Mouse (Mus musculus) heart, postnatal 0 days (tissue): ENCODE measurements around the gene Hephl1. TPM values are rescaled to one million over a fixed set of nuclear protein-coding genes. Genes with fewer than 3 reads are reported as not detected.

ENCODE experiments used
- ATAC-seq: fragments of 200-750 bp; cut with Nextera tagmentation; 2 replicates; pipeline ENCODE4 v1.8.0; 2017; ENCODE audit warnings: low read depth, moderate number of reproducible peaks, moderate library complexity; ENCODE audit not compliant: insufficient read depth
- DNase-seq: peaks from one replicate; pipeline ENCODE4 v3.0.0-alpha.2; 2016; ENCODE audit warnings: low spot score
- H3K27ac ChIP-seq: fragments of 300-500 bp; sonication (generic); 2 replicates; pipeline ENCODE4 v1.5.1; 2014; ENCODE audit warnings: low read depth, mild to moderate bottlenecking
- H3K27me3 ChIP-seq: fragments of 300-500 bp; sonication (generic); 2 replicates; pipeline ENCODE4 v1.6.1; 2014; ENCODE audit warnings: low read length, mixed read lengths; ENCODE audit not compliant: control insufficient read depth, insufficient read depth
- H3K36me3 ChIP-seq: fragments of 300-500 bp; sonication (generic); replicated peaks from 2 replicates; pipeline ENCODE4 v1.6.1; 2014; ENCODE audit warnings: low read length, mixed read lengths; ENCODE audit not compliant: control insufficient read depth, insufficient read depth
- H3K4me1 ChIP-seq: fragments of 300-500 bp; sonication (generic); 2 replicates; pipeline ENCODE4 v1.6.1; 2014; ENCODE audit warnings: antibody characterized with exemption; ENCODE audit not compliant: control insufficient read depth, insufficient read depth
- H3K4me2 ChIP-seq: fragments of 300-500 bp; sonication (generic); 2 replicates; pipeline ENCODE4 v1.6.1; 2014; ENCODE audit warnings: low read depth, mild to moderate bottlenecking, low read length, moderate library complexity
- H3K4me3 ChIP-seq: fragments of 300-500 bp; sonication (generic); 2 replicates; pipeline ENCODE4 v1.5.1; 2014; ENCODE audit warnings: low read depth, low read length
- H3K9ac ChIP-seq: fragments of 300-500 bp; sonication (generic); replicated peaks from 2 replicates; pipeline ENCODE4 v1.6.1; 2014; ENCODE audit warnings: low read depth, low read length, mixed read lengths
- H3K9me3 ChIP-seq: fragments of 300-500 bp; sonication (generic); replicated peaks from 2 replicates; pipeline ENCODE4 v1.6.1; 2016; ENCODE audit warnings: low read length; ENCODE audit not compliant: control insufficient read depth
- CTCF ChIP-seq: IDR thresholded peaks from 2 replicates; pipeline ENCODE4 v1.5.1; 2016; ENCODE audit warnings: antibody characterized with exemption, control low read depth, low read depth
- EP300 ChIP-seq: IDR thresholded peaks from 2 replicates; pipeline ENCODE4 v1.6.1; 2016; ENCODE audit warnings: antibody characterized with exemption, low read depth
- WGBS: fragments of 180-500 bp; shearing (Covaris S2); extraction: QIAGEN DNeasy Blood & Tissue Kit; methylation state at CpG from one replicate; pipeline ENCODE4 v1.1.7; 2014; 5-methylcytosine and 5-hydroxymethylcytosine counted together
- polyA plus RNA-seq: library from polyadenylated mRNA; unstranded; fragments of >200 nt; fragmentation: Nextera tagmentation; extraction: Ambion mirVana; gene quantifications from 2 replicates; pipeline ENCODE4 v1.2.1, GENCODE M21; 2015
- total RNA-seq: library from RNA; depleted of rRNA; stranded (reverse); fragments of >200 nt; gene quantifications from 2 replicates; pipeline ENCODE4 v1.2.3, GENCODE M21; 2014; ENCODE audit warnings: low replicate concordance; rRNA removed

Gene Hephl1
- total RNA-seq (not detected in 2 replicates), polyA plus RNA-seq (0.03 TPM in 1 of 2 replicates, not detected in the other)

- no peak for TF ChIP-seq CTCF
- TF ChIP-seq EP300 = no peak
- Histone ChIP-seq H3K36me3 (no peaks in the 10 kb centered on the region), H3K9me3 (no peaks in the 10 kb centered on the region), H3K4me3 (no peak within 1 kb of the TSS), H3K4me2 (no peak within 1 kb of the TSS), H3K27me3 (no peaks in the 10 kb centered on the region), H3K27ac (no peak within 1 kb of the TSS), H3K9ac (no peak within 1 kb of the TSS), H3K4me1 (no peaks in the 10 kb centered on the region)
- WGBS = 74% methylated on average over 5 of the region's 5 CpGs
- DNase-seq = no peak
- ATAC-seq = no peak
These were observed at the start of gene Hephl1 for GRCm38 (mm10) chr9:15112008-15112407. Gene Hephl1, minus strand, starts transcription at chr9:15112108.

GRCm38 (mm10) chr9:15149246-15149926 lies 37.5 kb upstream of the Hephl1 start:
- Histone ChIP-seq H3K9ac (no peak overlapping the region), H3K9me3 (no peaks in the 10 kb centered on the region), H3K4me2 (no peak overlapping the region), H3K4me3 (no peak overlapping the region), H3K27ac (no peak overlapping the region), H3K4me1 (no peaks in the 10 kb centered on the region), H3K27me3 (no peaks in the 10 kb centered on the region), H3K36me3 (no peaks in the 10 kb centered on the region)
- 60% methylated on average over 6 of the region's 6 CpGs for WGBS
- ATAC-seq = no peak
- DNase-seq = no peak
- TF ChIP-seq EP300 (no peak), CTCF (no peak)

GRCm38 (mm10) chr9:15140546-15140945 lies 28.6 kb upstream of the Hephl1 start:
- no peaks in the 10 kb centered on the region for H3K9me3 ChIP-seq
- no peak overlapping the region for H3K4me2 ChIP-seq
- H3K27ac ChIP-seq = no peak overlapping the region
- no peaks in the 10 kb centered on the region for H3K27me3 ChIP-seq
- no peaks in the 10 kb centered on the region for H3K36me3 ChIP-seq
- no peak overlapping the region for H3K4me3 ChIP-seq
- DNase-seq (no peak), ATAC-seq (no peak)
- no peak overlapping the region for H3K9ac ChIP-seq
- 70% methylated on average over 1 of the region's 1 CpGs for WGBS
- H3K4me1 ChIP-seq = no peaks in the 10 kb centered on the region
- TF ChIP-seq EP300 (no peak), CTCF (no peak)

GRCm38 (mm10) chr9:15125897-15126296 lies 14.0 kb upstream of the Hephl1 start:
- no peaks in the 10 kb centered on the region for H3K4me1 ChIP-seq
- H3K4me2 ChIP-seq = no peak overlapping the region
- no peak for TF ChIP-seq EP300
- TF ChIP-seq CTCF = no peak
- H3K27ac ChIP-seq = no peak overlapping the region
- no peak overlapping the region for H3K9ac ChIP-seq
- DNase-seq (no peak), ATAC-seq (no peak)
- no peaks in the 10 kb centered on the region for H3K9me3 ChIP-seq
- H3K36me3 ChIP-seq = no peaks in the 10 kb centered on the region
- no peak overlapping the region for H3K4me3 ChIP-seq
- WGBS = 92% methylated on average over 2 of the region's 2 CpGs
- H3K27me3 ChIP-seq = no peaks in the 10 kb centered on the region

GRCm38 (mm10) chr9:15122431-15122830 lies 10.5 kb upstream of the Hephl1 start:
- no peaks in the 10 kb centered on the region for H3K36me3 ChIP-seq
- no peaks in the 10 kb centered on the region for H3K4me1 ChIP-seq
- no peaks in the 10 kb centered on the region for H3K27me3 ChIP-seq
- 60% methylated on average over 3 of the region's 3 CpGs for WGBS
- no peak for TF ChIP-seq CTCF
- TF ChIP-seq EP300 = no peak
- no peak overlapping the region for H3K27ac ChIP-seq
- ATAC-seq (no peak), DNase-seq (no peak)
- H3K4me3 ChIP-seq = no peak overlapping the region
- H3K9me3 ChIP-seq = no peaks in the 10 kb centered on the region
- no peak overlapping the region for H3K4me2 ChIP-seq
- H3K9ac ChIP-seq = no peak overlapping the region

GRCm38 (mm10) chr9:15120841-15121358 lies 9.0 kb upstream of the Hephl1 start:
- Histone ChIP-seq H3K4me2 (no peak overlapping the region), H3K4me1 (no peaks in the 10 kb centered on the region), H3K27me3 (no peaks in the 10 kb centered on the region), H3K27ac (no peak overlapping the region), H3K9me3 (no peaks in the 10 kb centered on the region), H3K4me3 (no peak overlapping the region), H3K36me3 (no peaks in the 10 kb centered on the region), H3K9ac (no peak overlapping the region)
- 44% methylated on average over 7 of the region's 7 CpGs for WGBS
- TF ChIP-seq CTCF = no peak; the same call in 1 of the 2 replicates
- no peak for TF ChIP-seq EP300
- DNase-seq (no peak), ATAC-seq (no peak)
